8 mouse cellular contexts compared by ENCODE assay signal in the genomic region with DNA sequence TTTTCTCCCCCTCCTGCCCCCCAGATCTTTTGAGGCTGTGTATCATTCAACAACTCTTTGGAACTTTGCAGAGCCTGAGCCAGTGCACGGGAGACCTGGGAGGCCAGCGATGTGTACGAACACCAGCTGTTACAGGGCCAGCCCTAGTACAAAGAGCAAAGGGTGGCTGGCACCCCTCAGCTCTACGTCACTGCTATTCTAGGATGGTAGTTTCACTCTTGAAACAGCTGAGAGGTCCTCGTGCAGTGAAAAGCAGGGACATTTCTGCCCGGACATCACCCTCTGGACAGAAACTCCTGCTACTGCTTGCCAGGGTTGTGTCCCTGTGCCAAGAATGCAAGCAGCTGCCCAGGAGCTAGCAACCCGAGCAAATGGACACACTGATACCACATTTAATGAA.
DNase-seq lines count a peak whose midpoint lies in the region; ATAC-seq lines count a peak whose summit lies in the region.

No protein-coding gene starts in this region.

- no peaks in the 10 kb centered on the region for H3K27me3 ChIP-seq in intestine, embryonic 15.5 days (replicated peaks)
- H3K27me3 ChIP-seq in midbrain, embryonic 15.5 days (replicated peaks), result no peaks in the 10 kb centered on the region

- intact Hi-C loops in left cerebral cortex, postnatal 4 days (cut with DNase I), result no loop called here
- intact Hi-C loops in gastrocnemius, postnatal 14 days (cut with DNase I; ENCODE audit: low total_unique reads), result no loop called here

- DNase-seq in left cerebral cortex, postnatal 4 days, result peak; percentile 14
- DNase-seq in left cerebral cortex, adult 9 months (ENCODE audit: low spot score in 2 of 2), result no peak
- DNase-seq in gastrocnemius, postnatal 14 days, result peak; percentile 41
- no peak for DNase-seq in neural tube, embryonic 10.5 days (ENCODE audit: extremely low spot score, low spot score)
- no peak for DNase-seq in adrenal gland, adult 8-10 months
- DNase-seq in spleen, adult 18-20 months, result no peak

- peak; percentile 77 for ATAC-seq in intestine, embryonic 15.5 days
- ATAC-seq in midbrain, embryonic 15.5 days (replicated peaks), result 0 out of 2 replicates have a peak, but pooled peaks have one; percentile 48

- no peaks in the 10 kb centered on the region for H3K9me3 ChIP-seq in intestine, embryonic 15.5 days
- H3K9me3 ChIP-seq in midbrain, embryonic 15.5 days, result no peaks in the 10 kb centered on the region

- 0 out of 2 replicates have a peak overlapping the region, but pooled peaks have one; percentile 19 for H3K4me2 ChIP-seq in intestine, embryonic 15.5 days (replicated peaks)
- H3K4me2 ChIP-seq in midbrain, embryonic 15.5 days, result no peak overlapping the region

- no peak overlapping the region for H3K27ac ChIP-seq in intestine, embryonic 15.5 days
- H3K27ac ChIP-seq in midbrain, embryonic 15.5 days, result no peak overlapping the region

- no peaks in the 10 kb centered on the region for H3K36me3 ChIP-seq in intestine, embryonic 15.5 days
- H3K36me3 ChIP-seq in midbrain, embryonic 15.5 days (replicated peaks), result no peaks in the 10 kb centered on the region

- H3K4me3 ChIP-seq in intestine, embryonic 15.5 days (replicated peaks), result no peak overlapping the region
- no peak overlapping the region for H3K4me3 ChIP-seq in midbrain, embryonic 15.5 days

- 40% methylated on average over 7 of the region's 7 CpGs for WGBS in intestine, embryonic 15.5 days
- 50% methylated on average over 7 of the region's 7 CpGs for WGBS in midbrain, embryonic 15.5 days

- H3K9ac ChIP-seq in intestine, embryonic 15.5 days, result no peak overlapping the region
- H3K9ac ChIP-seq in midbrain, embryonic 15.5 days, result no peak overlapping the region

- H3K4me1 ChIP-seq in intestine, embryonic 15.5 days (replicated peaks), result 0 out of 2 replicates have a peak, but pooled peaks cover 4% of the 10 kb centered on the region
- H3K4me1 ChIP-seq in midbrain, embryonic 15.5 days, result no peaks in the 10 kb centered on the region

Comparison
In these comparisons a context has a peak if more than half of its experiments do, and no peak if none do; other contexts are left out.
1. DNase-seq: peak in left cerebral cortex, postnatal 4 days (single experiment) and gastrocnemius, postnatal 14 days (single experiment); none in left cerebral cortex, adult 9 months (0 of 2), neural tube, embryonic 10.5 days (single experiment), adrenal gland, adult 8-10 months (single experiment) and spleen, adult 18-20 months (0 of 2).